Mouse (Mus musculus) Muller cell, postnatal 12 days (primary cell): ENCODE data around the gene March2.

Experiments
- DNase-seq: peaks from one replicate; pipeline ENCODE4 v3.0.0-alpha.2; 2015; ENCODE audit errors: inconsistent ontology term

March2 gene

DNA sequence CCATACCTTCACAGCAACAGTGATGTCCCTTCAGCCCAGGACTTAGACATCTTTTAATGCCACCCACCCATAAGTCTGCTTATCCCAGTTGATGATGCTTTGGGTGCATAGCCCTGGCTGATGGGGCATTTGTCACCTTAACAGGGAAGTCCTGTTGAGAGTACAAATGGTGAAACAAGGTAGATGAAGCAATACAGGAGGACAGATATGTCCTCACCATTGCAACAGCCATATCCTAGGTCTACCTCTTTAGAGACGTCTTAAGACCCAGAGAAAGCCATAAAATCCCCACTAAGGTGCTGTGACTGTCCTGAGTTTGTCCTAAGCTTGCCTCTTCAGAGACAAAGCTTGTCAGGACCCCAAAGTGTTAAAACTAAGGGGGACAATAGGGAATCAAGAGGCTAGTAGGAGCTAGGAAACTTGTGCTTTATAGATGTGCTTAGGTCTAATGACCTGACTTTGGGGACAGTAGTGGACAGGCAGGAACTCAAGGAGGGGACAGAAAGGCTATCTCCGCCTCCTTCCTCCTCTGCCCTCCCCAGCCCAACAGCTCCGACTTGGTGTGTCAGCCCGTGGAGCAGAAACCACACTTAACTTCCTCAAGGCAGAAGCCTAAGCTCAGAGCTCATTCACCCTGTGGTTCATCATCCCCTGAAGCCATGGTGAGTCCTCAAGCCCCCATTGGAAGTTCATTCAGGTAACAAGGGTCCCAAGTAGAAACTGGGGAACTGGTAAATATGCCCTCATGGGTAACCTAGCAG, 80.8 kb downstream of the March2 start, which contains the start of gene Pram1:
TSS of gene Pram1 (plus strand) at position 541 of the 761 bp plus-strand sequence.
- DNase-seq: no peak

- DNase-seq: no peak
Observed at GRCm38 (mm10) chr17:33637038-33637437, 81.4 kb downstream of the March2 start.
